Mouse (Mus musculus): ENCODE measurements around the gene Duoxa1. TPM values are rescaled to one million over a fixed set of nuclear protein-coding genes. Genes with fewer than 3 reads are reported as not detected.

The Duoxa1 gene
- polyA plus RNA-seq, 1 experiment = not detected

DNA sequence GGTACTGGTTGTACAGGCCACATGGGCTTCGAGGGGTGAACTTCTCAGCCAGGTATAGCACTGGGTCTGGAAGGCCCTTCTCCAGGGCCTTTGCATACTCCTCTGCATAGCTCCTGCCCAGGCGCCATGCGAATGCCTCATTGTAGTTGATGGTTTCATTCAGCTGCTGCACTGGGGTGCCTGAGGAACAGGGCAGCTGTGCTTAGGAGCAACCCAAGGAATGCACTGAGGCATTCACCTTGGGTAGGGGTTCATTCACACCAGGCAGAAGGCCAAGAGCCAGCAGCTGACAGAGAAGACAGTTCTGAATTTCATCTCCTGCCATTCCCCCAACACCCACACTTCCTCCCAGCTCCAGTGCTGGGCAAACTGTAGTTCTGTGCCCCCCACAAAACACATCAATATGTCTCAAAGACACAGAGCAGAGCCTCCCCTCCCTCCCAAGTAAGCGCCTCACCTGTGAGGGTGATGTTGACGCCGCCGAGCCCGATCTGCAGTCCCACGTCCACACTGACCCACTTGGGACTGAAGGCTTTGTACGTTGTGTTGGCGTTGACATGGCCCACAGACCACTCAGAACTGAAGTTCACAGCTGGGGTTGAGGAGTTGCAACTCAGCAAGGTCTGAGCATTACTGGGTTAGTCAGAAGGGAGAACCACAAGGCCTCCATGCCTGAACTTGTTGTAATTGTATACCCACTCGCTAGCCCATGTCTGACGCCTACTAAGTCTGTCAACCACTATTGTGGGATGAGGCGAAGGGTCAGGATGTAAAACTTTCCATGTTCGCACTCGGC, 8.2 kb downstream of the Duoxa1 start:
- Histone ChIP-seq H3K27ac (ENCODE audit: control insufficient read depth, insufficient read depth, low read depth, low read length, poor library complexity) (no peak overlapping the region), H3K4me3 (replicated peaks; ENCODE audit: control insufficient read depth, low read depth, low read length) (no peak overlapping the region), H3K4me1 (ENCODE audit: control insufficient read depth, insufficient read depth, low read length) (peaks cover 5% of the 10 kb centered on the region)
- WGBS = 79% methylated on average over 16 of the region's 16 CpGs
- TF ChIP-seq CTCF (IDR thresholded peaks at IDR 0.05; ENCODE audit: control insufficient read depth, insufficient read depth, low read length) (no peak), POLR2A (IDR thresholded peaks at IDR 0.05; ENCODE audit: borderline replicate concordance, control insufficient read depth, low read depth, low read length) (no peak)

DNA sequence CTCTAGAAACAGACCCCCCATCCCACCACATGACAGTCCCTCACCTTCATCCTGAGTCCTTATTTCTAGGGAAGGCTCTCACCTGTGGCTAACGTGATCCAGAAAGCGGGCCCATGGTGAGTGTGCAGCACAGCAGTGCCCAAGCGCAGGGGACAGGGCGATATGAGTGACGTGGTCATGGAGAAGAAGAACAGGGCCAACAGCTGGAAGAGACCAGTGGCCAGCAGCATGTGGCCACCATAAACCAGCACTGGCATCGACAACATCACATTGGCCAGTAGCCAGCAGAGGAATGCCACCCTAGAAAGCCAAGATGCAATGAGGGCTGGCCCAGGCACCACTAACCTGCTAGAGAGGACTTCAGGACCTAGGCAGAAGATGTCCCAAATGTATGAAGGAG, 9.0 kb downstream of the Duoxa1 start:
- no peak for TF ChIP-seq POLR2A (IDR thresholded peaks at IDR 0.05; ENCODE audit: borderline replicate concordance, control insufficient read depth, low read depth, low read length)
- TF ChIP-seq CTCF (IDR thresholded peaks at IDR 0.05; ENCODE audit: control insufficient read depth, insufficient read depth, low read length) = no peak
- 85% methylated on average over 6 of the region's 6 CpGs for WGBS
- peaks cover 5% of the 10 kb centered on the region for H3K4me1 ChIP-seq (ENCODE audit: control insufficient read depth, insufficient read depth, low read length)
- H3K27ac ChIP-seq (ENCODE audit: control insufficient read depth, insufficient read depth, low read depth, low read length, poor library complexity) = no peak overlapping the region
- no peak overlapping the region for H3K4me3 ChIP-seq (replicated peaks; ENCODE audit: control insufficient read depth, low read depth, low read length)

DNA sequence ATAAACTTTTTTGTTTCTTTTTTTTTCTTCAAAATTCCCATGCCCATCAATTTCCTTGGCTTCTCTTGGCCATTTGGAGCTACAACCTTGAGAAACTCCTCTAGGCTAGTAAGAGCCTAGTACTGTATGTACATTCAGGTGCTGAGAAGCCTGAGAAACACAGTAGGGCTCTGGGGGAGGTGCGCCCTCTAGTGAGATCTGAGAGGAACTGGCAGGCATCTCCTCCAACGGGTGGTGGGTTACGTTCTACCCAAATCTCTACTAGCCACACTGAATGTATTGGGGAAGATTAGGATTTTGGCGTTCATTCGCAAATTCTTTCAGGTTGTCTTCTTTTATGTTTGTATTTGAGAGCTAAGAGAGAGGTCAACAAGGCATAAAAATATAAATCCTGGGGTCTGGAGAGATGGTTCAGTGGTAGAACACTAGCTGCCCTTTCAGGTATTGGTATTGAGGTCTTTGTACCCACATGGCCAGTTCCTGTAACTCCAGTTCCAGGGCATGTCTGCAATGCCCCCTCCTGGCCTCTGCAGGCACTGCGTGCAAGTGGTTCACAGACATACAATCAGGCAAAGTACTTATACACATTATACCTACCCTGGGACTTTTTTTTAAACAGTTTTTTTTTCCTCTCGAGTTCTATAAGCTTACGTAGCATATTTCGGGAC, 10.8 kb downstream of the Duoxa1 start:
- no peak for TF ChIP-seq POLR2A (IDR thresholded peaks at IDR 0.05; ENCODE audit: borderline replicate concordance, control insufficient read depth, low read depth, low read length)
- peak; percentile 86 for TF ChIP-seq CTCF (IDR thresholded peaks at IDR 0.05; ENCODE audit: control insufficient read depth, insufficient read depth, low read length)
- 9% methylated on average over 9 of the region's 9 CpGs for WGBS
- Histone ChIP-seq H3K27ac (ENCODE audit: control insufficient read depth, insufficient read depth, low read depth, low read length, poor library complexity) (no peak overlapping the region), H3K4me3 (replicated peaks; ENCODE audit: control insufficient read depth, low read depth, low read length) (no peak overlapping the region), H3K4me1 (ENCODE audit: control insufficient read depth, insufficient read depth, low read length) (peaks cover 5% of the 10 kb centered on the region)

DNA sequence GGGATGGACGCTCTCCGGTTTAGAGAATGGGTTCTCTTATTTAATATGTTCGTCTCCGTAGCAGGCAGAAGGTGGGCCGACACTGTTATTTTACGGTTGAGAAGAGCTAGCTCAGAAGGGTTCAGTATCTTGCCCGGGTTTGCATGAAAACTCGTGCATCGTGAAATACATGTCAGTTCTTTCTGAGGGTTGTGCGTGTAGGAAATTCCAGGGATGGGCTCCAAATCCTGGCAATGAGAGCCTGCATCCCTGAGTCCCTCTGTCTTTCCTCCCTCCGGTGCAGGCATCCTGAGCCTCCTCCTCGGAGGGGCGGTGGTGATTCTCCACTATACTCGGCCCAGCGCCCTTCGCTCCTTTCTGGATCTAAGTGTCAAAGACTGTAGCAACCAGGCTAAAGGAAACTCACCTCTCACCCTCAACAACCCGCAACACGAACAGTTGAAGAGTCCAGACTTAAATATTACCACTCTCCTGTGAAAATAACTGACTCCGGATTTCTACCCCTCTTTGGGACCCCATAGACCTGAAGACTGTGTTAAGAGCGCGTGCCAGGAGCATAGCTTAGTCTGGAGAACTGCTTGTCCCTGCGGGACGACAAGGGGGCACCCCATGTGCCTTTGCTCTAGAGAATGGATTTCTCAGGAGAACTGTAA, 11.5 kb downstream of the Duoxa1 start:
- 13% methylated on average over 23 of the region's 23 CpGs for WGBS
- Histone ChIP-seq H3K27ac (ENCODE audit: control insufficient read depth, insufficient read depth, low read depth, low read length, poor library complexity) (no peak overlapping the region), H3K4me3 (replicated peaks; ENCODE audit: control insufficient read depth, low read depth, low read length) (no peak overlapping the region), H3K4me1 (ENCODE audit: control insufficient read depth, insufficient read depth, low read length) (peaks cover 5% of the 10 kb centered on the region)
- TF ChIP-seq POLR2A (IDR thresholded peaks at IDR 0.05; ENCODE audit: borderline replicate concordance, control insufficient read depth, low read depth, low read length) (no peak), CTCF (IDR thresholded peaks at IDR 0.05; ENCODE audit: control insufficient read depth, insufficient read depth, low read length) (no peak)

DNA sequence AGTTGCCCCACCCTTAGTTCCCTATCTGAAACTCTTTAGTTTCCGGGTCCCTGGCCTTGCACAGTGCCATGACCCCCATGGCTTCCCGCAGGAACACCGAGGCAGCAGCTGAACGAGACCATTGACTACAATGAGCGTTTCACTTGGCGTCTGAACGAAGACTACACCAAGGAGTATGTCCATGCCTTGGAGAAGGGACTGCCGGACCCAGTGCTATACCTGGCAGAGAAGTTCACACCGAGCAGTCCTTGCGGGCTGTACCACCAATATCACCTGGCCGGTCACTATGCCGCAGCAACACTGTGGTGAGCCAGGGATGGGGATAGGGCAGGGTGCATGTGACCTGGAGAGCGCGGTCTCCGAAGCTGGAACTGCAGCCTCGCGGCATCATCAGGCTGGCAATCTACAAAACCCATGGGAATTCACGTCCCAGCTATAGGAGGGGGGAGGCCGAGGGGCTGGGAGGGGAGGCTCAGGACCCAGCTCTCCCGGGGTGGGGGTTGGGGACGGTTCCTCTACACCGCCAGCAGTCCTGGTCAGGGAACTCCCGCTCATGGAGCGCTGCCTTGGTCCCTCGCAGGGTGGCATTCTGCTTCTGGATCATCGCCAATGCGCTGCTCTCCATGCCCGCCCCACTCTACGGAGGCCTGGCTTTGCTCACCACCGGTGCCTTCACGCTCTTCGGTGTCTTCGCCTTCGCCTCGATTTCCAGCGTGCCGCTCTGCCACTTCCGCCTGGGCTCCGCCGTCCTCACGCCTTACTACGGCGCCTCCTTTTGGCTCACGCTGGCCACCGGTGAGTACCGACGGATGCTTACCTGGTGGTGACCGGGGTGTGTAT, 12.2 kb downstream of the Duoxa1 start:
- H3K27ac ChIP-seq (ENCODE audit: control insufficient read depth, insufficient read depth, low read depth, low read length, poor library complexity) = no peak overlapping the region
- no peak; the same call in 1 of the 2 replicates for TF ChIP-seq POLR2A (IDR thresholded peaks at IDR 0.05; ENCODE audit: borderline replicate concordance, control insufficient read depth, low read depth, low read length)
- TF ChIP-seq CTCF (IDR thresholded peaks at IDR 0.05; ENCODE audit: control insufficient read depth, insufficient read depth, low read length) = no peak
- H3K4me1 ChIP-seq (ENCODE audit: control insufficient read depth, insufficient read depth, low read length) = peaks cover 5% of the 10 kb centered on the region
- 1% methylated on average over 48 of the region's 48 CpGs for WGBS
- no peak overlapping the region for H3K4me3 ChIP-seq (replicated peaks; ENCODE audit: control insufficient read depth, low read depth, low read length)

DNA sequence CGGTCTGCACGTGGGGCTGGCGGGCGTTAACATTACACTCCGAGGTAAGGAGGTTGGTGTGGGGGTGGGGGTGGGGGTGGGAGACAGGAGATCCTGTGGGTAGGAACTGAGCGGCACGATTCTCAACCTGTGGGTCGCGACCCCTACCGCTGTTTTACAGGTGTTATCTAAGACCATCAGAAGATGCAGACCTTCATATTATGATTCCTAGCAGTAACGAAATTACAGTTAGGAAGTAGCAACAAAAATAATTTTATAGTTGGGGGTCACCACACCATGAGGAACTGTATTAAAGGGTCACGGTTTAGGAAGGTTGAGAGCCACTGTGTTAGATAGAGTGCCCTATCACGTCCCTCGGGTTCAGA, 12.9 kb downstream of the Duoxa1 start:
- WGBS = 5% methylated on average over 14 of the region's 14 CpGs
- Histone ChIP-seq H3K4me3 (replicated peaks; ENCODE audit: control insufficient read depth, low read depth, low read length) (no peak overlapping the region), H3K27ac (ENCODE audit: control insufficient read depth, insufficient read depth, low read depth, low read length, poor library complexity) (no peak overlapping the region), H3K4me1 (ENCODE audit: control insufficient read depth, insufficient read depth, low read length) (peaks cover 5% of the 10 kb centered on the region)
- TF ChIP-seq CTCF (IDR thresholded peaks at IDR 0.05; ENCODE audit: control insufficient read depth, insufficient read depth, low read length) (no peak), POLR2A (IDR thresholded peaks at IDR 0.05; ENCODE audit: borderline replicate concordance, control insufficient read depth, low read depth, low read length) (no peak)

DNA sequence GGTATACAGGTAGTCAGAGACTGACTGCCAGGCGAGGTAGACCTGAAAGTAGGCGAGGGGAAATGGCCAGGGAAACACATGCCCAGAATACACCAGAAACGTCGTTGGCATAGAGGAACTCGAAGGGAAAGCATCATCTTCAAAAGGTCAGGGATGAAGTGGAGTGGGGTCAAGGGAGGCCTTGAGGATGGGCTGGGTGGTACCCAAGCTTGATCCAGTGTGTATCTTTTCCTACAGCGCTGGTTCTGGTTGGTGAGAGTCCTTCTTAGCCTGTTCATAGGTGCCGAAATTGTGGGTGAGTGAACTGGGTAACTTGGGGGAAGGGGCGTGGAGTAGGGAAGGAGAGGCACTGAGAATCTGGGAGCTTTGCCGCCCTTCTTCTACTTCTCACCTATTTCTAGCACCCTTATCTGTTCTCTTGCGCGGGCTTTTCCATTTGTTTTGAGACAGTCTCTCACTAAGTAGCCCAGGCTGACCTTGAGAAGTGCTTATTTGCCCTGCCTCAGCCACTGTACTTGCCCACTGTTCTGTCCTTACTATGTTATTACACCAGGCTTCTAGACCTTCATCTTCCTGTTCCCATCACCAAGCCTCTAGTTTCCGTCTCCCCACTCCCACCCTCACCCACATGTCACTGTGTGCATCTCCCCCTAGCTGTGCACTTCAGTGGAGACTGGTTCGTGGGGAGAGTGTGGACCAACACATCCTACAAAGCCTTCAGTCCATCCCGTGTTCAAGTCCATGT, 13.4 kb downstream of the Duoxa1 start:
- H3K27ac ChIP-seq (ENCODE audit: control insufficient read depth, insufficient read depth, low read depth, low read length, poor library complexity) = no peak overlapping the region
- no peak overlapping the region for H3K4me3 ChIP-seq (replicated peaks; ENCODE audit: control insufficient read depth, low read depth, low read length)
- H3K4me1 ChIP-seq (ENCODE audit: control insufficient read depth, insufficient read depth, low read length) = peaks cover 5% of the 10 kb centered on the region
- WGBS = 14% methylated on average over 14 of the region's 14 CpGs
- TF ChIP-seq POLR2A (IDR thresholded peaks at IDR 0.05; ENCODE audit: borderline replicate concordance, control insufficient read depth, low read depth, low read length) = no peak
- TF ChIP-seq CTCF (IDR thresholded peaks at IDR 0.05; ENCODE audit: control insufficient read depth, insufficient read depth, low read length) = no peak

Measured in bone marrow, adult 2 months (tissue).